Mouse (Mus musculus) urinary bladder, postnatal 10 days (tissue): ENCODE data around the gene Morc1.

ENCODE experiments used
- DNase-seq: peaks from one replicate; pipeline ENCODE4 v3.0.0; 2022; ENCODE audit warnings: low spot score

The Morc1 gene

DNA sequence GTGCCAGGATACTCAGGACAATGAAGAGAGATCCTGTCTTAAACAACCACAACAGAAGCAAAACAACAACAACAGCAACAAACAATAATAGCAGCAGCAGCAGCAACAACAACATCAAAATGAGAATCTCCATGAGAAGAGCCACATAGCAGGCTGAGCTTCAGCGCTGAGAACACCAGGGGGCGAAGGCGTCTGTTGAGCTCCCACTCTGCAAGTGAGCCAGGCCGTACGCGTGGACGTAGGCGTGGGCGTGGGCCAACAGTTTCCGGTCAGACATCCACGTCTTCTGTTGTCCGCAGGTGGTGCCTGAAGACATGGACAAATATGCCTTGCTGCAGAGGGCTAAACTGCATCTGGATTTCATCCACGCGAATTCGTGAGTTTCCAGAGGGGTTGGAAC, at the start of gene Morc1:
Gene Morc1 (plus strand): TSS at position 211 of the 400 bp plus-strand sequence.
- no peak for DNase-seq

DNA sequence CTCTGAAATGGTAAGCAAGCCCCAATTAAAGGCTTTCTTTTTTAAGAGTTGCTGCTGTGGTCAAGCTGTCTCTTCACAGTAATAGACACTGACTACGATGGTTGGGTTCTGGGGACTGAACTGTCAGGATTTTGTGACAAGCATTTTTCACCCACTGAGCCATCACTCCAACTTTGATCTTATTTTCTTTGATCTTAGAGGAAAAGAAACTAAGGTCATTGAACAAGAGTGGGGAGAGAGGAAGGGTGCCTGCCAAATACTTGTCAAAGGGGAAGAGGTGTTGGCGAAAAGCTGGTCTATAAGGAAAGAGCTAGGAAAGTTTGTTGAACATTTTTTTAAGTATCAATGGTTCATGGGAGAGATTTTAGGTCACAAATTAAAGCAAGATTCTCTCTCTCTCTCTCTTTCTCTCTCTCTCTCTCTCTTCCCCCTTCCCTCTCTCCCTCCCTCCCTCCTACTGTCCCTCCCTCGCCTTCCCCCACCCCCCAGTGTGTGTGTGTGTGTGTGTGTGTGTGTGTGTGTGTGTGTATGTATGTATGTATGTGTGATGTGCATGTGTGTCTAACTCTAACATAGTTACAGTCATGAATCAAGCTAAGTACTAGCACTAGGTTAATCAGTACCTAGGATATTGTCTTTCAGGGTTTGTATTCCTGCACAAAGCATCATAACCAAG, 47.3 kb upstream of the Morc1 start:
- no peak for DNase-seq

DNA sequence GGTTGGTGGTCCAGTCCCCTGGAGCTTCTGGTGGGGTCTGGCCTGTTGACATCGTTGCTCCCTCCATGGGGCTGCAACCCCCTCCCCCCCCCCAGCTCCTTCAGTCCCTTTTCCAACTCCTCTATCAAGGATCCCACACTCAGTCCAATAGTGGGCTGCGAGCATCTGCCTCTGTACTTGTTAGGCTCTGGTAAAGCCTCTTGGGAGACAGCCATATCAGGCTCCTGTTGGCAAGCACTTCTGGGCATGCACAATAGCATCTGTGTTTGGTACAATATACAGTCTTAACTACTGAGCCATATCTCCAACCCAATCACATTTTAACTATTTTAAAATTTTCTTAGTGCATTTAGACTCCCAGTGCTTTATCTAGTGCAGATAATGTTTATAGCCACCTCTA, 44.1 kb upstream of the Morc1 start:
- no peak for DNase-seq

DNA sequence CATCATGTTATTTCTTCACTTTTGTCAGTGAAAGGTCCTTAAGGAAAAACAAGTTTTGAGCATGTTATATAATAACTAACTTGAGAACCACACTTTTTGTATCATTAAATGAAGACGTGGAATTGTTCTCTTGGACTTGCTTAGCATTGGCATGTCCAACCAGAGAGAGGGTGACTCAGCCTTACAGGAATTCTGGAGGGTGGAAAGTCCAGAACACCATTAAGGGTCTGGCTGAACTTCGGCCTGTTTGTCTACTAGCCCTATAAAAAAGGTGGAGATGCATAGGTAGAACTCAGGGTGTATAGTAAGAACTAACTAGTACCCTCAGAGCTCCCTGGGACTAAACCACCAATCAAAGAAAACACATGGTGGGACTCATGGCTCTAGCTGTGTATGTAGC, 35.8 kb upstream of the Morc1 start:
- DNase-seq = no peak

DNA sequence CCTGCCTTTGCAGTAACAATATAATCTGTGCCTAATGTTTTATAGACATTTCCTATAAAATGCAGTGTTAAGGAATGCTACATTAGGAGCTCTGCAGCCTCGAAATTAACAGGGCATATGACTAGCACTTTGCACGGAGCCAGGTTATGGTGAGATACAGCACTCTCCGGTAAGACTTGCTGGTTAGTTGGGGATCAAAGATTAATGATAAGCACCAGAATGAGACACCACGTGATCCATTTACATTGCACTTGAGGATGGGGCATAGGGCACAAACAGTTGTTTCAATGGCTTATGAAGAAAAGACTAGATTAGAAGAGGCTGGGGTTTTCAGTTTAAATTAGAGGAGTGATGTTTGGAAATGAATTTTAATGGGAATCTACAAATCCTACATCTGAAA, 28.1 kb upstream of the Morc1 start:
- DNase-seq = no peak

DNA sequence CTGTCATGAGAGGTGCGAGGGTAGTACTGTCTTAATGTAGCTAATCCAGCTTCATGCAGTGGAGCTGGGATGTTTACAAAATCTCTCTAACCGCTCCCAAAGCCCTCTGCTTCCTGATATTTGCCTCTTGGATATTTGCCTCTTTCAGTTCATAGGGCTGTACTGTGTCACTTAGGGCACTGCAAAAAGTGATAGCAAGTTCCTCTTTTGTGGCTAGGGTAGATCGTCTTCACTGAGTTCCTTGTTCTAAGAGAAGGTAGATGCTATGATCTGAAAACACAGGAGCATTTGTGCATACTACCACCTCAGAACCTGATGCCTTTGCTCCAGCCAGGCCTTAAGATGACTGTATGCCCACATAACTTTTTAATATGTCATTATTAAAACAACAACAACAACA, 27.6 kb upstream of the Morc1 start:
- DNase-seq = no peak

DNA sequence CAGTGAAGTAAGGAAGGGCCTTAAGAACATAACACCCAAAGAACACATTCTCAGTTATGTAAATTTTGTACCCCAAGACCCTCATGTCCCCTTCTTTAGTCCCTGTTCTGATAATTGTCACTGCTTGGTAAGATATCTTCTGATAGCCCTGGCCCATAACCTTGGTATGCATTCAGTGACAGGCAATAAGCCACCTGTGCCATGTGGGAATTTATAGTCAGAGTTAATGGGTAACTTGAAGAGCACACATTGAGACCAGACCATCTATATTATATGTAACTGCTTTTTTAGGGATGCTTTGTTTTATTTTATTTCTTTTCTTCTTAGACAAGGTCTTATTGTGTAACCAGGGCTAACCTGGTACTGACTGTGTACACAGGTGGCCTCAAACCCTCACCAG, 27.0 kb upstream of the Morc1 start:
- no peak for DNase-seq

DNA sequence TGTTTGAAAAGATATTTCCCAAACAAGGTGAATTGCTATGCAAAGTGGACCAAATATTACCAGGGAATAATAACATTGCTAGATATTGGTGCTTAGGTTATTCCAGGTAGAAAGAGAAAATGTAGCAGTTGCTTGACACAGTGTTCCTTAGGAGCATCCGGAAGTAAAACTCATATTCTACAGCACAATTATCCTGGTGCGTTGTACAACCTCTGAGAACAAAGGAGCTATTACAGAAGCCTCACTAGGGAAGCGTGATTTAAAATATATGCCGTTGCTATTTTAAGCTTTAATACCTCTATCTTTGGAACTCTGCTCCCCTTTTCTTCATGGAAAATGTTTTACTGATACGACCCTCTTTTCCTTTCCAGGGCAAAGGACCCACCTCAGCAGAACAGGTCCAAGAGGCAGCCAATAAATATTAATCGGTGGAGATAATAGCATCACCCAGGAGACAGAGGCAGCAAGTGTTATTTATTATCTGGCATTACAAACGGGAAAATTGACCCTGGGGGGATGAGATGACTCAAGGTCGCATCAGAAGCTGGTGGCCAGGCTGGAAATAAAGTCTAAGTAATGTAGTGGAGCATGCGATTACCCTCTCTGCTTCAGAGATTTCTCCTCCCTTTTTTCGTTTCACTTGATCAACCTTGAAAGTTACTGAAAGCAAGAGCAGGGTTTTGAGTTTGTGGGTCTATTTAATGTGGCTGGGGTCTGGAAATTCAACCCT, 25.2 kb upstream of the Morc1 start:
- no peak for DNase-seq

DNA sequence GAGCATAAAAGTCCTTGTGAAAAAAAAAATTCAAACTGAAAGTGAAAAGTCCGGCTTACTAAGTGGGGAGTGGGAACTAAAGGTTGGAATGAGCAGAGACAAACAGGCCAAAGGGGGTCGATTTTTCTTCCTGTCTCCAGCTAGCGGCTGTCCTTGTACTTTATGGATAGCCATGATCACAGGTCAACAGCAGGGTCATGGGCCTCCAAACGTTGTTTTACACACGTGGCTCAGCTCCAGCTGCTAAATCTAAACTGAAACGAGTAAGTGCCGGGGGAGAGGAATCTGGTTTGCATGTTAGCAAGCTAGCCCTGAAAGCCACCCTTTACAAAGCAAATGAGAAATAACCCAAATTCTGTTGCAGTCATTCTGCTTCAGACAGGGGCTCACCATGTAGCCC, 21.5 kb upstream of the Morc1 start:
- no peak for DNase-seq

DNA sequence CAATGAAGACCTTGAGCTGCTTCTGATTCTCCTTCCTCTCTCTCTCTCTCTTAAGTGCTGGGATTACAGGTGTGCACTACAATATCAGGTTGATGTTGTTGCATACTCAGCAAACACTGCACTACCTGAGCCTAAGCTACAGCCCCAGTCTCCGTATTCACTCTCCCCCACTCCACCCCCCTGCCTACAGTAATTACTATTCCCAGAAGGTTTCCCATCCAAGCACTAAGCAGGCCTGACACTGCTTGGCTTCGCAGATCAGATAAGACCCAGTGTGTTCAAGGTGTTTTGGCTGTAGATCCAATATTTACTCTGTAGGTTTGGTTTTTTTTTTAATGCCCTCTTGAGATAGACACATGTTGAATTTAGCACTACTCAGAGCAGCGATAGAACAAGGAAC, 20.9 kb upstream of the Morc1 start:
- no peak for DNase-seq

DNA sequence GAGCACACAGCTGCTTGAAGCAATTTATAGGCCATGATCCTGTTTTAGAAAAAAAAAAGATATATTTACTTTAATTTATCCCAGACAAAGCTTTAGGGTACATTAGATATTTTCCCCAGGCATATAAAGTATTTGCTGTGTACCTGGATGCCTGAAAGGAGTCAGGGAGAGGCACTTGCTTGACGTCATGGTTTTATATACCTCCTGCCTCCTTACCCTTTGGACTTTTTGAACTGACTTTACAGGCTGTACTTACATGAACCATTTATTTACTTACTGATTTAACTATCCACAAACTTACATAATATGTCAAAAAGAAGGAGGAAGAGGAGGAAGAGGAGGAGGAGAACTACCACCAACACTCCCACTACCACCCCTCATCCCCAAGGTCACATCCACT, 18.8 kb upstream of the Morc1 start, which contains the start of gene Gm5485:
Gene Gm5485 (minus strand): TSS at position 171 of the 400 bp plus-strand sequence.
- no peak for DNase-seq

DNA sequence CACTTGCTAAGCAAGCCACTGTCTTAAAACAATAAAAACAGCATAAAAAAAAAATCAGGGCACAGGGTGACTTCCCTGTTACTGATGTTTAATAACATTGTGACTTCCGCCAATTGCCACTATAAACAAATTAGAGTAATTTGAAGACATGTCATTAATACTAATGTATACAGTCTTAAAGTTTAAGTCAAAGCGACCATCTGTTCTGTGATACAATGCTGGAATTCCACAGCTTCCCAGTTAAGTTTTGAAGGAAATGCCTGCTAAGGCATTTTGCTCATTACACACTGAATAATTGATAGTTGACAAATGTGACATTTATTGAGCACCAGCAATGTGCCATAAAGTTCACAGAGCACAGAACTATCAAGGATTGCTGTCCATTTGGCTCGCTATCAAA, 12.5 kb upstream of the Morc1 start:
- DNase-seq = no peak

DNA sequence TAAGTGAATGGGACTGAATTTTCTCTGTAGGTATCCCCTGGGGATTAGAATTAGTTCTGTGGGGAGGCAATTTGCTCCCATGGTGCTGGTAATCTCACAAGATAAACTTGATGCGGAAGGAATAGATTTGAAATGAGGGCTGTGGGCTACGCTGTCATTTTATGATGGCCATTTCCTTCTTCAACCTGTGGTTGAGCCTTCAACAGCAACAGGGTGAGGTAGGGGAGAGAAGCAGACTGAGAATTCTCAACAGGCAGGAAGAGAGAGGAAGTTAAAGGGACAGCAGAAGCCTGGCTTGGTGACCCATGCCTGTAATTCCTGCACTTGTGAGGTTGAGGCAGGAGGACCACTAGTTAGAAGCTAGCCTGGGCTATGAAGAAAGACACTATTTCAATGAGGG, 12.0 kb upstream of the Morc1 start:
- no peak for DNase-seq

DNA sequence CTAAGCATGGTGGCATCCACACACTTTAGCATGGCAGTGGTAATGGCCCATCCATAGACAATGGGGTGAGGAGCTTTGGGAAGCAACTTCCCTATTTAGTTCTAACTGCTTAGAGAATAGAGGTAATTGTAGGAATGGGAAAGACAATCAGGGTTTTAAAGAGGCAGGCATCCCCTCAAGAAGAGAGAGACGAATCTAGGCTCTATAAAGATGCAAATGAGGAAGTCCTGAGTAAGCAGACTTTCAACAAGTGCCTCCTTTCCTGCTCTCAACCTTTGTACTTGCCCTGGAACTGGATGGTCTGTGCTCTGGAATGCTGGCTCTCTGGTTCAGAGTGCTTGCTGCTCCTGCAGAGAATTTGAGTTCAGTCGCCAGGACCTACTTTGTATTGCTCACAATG, 8.5 kb upstream of the Morc1 start:
- no peak for DNase-seq

DNA sequence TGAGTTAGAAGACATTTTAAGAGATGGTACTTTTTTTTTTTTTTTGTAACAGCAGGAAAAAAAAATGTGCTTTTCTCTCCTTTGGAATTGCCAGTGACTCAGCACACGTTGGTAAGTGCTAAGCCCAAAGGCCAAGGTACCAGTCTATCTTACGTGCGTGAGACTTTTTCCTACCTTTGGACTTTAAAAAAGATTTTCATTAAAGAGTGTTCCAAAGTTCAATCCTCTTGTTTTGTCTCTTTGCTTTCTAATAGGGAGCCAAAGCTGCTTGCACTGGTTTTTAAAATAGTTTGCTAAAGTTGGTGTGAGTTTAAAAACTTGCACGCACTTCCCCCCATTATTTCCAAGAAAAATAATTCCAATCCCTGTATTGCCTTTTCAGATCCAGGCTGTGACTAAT, 7.0 kb upstream of the Morc1 start:
- DNase-seq = no peak

DNA sequence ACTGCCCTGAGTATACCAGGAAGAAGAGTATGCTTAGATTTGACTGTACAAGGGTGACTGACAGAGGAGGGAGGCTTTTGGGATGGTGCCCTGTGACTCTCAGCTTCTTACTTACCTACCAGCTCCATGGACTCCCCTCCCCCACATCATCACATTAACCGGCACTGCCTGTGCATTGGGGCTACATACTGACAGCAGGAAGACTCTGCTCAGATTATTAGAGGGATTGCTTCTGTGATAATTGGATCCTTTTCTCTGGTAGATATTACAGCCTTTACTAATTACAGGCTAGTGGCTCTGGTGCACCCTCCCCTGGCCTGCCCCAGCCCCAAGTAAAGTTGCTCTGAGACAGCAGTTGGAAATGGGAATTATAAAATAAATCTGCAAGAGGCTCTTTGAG, 1.6 kb upstream of the Morc1 start:
- DNase-seq = no peak

DNA sequence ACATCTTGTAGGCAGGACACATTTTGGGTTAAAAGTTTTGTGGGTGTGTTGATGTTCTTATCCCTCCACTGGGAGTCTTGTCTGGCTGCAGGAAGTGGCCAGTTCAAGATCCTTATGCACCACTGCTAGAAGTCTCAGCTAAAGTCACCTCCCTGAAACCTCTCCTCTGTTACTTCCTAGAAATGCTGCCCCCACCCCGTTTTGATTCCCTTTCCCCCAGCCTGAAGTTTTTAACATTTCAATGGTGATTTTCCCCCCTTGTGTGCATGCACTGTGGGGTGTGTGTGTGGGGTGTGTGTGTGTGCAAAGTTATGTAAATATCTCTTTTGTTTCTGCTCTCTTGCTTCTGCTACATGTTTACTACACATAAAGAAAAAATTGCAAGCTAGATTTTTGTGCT, 4.4 kb downstream of the Morc1 start:
- no peak for DNase-seq

DNA sequence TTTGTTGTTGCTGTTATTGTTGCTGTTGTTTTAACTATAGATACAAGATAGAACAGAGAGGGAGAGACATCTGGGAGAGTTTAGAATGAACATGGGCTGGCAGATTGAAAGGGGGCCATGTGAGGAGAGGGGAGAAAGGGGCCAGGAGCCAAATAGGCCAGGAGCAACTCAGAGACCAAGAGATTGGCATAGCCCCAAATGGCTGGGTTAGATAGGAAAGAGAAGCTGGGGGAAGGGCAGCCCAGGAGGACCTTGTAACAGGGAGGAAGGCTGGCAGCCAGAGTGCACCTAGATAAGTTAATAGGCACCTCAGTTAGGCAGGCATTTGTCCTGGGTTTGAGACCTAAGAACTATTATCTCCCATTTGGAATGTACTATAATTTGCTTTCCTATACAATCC, 6.4 kb downstream of the Morc1 start:
- no peak for DNase-seq

DNA sequence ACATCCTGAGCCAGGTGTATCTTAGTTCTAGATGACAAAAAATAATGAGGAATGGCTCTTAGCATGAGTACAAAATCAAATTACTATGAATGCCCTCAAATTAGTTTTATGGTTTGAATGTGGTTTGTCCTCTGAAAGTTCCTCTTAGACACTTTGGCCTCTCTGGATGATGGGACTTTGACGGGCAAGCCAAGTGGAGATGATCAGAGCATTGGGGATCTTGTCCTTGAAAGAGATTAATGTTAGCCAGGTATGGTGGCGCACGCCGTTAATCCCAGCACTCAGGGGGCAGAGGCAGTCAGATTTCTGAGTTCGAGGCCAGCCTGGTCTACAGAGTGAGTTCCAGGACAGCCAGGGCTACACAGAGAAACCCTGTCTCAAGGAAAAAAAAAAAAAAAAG, 13.6 kb downstream of the Morc1 start:
- DNase-seq = no peak

DNA sequence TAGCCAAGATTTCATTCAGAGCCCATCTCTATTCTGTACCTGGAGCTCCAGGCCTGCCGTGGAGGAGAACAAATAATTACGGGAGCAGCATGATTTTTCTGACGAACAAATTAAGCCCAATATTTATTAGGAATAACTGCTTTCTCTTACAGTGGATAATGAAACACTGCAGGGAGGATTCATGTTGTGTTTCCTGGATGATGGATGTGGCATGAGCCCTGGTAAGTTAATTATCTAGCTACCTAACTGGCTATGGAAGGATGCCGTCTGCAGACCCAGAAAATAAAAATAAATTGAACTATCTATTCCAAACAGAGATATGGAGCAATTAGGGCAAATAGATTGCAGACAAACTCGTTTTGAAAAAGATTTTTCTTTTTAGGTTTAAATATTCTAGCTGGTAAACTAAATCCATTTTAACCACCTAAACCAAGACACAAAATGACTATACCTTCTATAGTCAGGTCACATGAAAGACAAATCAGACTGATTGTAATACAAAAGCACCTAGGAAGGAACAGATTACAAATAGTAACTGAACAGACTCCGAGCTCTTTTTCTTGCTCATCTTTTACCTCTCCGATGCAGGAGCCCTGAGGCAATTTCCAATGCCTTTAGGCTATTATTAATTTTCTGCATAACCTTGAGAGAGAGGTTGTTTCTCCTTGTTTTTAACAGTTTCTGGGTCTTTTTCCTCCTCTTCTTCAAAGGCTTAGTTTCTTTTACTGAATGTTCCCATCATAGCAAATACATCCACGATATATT, 15.3 kb downstream of the Morc1 start:
- no peak for DNase-seq

DNA sequence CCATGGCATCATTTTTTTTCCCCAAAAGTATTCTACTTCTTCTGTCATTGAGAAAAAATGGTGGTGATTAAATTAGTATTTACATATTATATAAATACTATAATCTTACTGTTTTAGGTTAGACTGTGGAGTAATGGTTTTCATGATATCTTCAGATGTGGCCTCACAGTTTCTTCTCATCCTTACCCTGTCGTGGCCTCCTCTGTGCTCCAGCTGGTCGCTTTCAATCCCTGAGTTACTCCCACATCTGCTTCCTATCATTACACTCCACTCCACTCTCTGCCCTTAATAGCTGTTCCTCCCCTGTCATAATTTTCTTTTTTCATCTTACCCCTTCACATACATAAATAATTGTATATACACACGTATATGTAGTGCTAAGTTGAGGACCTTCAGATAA, 22.2 kb downstream of the Morc1 start:
- DNase-seq = no peak

DNA sequence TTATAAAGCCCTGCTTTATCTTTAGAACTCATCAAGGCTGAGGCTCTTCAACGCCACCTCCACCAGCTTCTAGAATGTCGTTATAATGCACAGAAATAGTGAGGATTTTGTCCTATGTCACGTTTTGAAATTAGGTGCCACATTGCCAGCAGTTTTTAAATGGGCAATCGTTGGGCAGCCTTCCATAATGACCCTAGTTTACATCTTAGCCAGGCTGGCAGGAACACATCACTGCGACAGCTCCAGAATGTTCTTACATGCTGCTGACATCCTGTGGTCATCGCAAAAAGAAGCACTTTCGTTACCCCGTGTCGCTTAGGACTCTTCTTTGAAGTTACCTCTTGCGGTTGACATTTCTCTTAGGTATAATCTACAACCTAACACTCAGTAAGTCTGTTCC, 42.4 kb downstream of the Morc1 start:
- no peak for DNase-seq
